25 mouse cellular contexts compared by ENCODE assay signal in genomic region chr8:108222091-108222490, GRCm38 (mm10).
A peak's percentile ranks its signal among the peaks of the same experiment; 100 is the strongest.
DNase-seq lines count a peak whose midpoint lies in the region; ATAC-seq lines count a peak whose summit lies in the region.
"Had no signal": no experiment of that assay in that cellular context is flagged by ENCODE, and none has a peak within 500 bp of the region (broad histone marks: within the 10 kb centered on the region; RNA-seq: fewer than 3 reads in every experiment).

No protein-coding gene starts in this region.

- H3K9ac ChIP-seq in midbrain, embryonic 14.5 days (replicated peaks; ENCODE audit: low read length), result no peak overlapping the region
- H3K9ac ChIP-seq in midbrain, embryonic 13.5 days (replicated peaks), result no peak overlapping the region
- H3K9ac ChIP-seq: embryonic facial prominence, embryonic 13.5 days; embryonic facial prominence, embryonic 15.5 days; forebrain, embryonic 12.5 days had no signal

- peaks cover 21% of the 10 kb centered on the region for H3K4me1 ChIP-seq in midbrain, embryonic 14.5 days (ENCODE audit: control insufficient read depth, insufficient read depth, low read length)
- peaks cover 24% of the 10 kb centered on the region for H3K4me1 ChIP-seq in midbrain, embryonic 13.5 days (replicated peaks)
- H3K4me1 ChIP-seq: embryonic facial prominence, embryonic 15.5 days had no signal

- peaks cover 5% of the 10 kb centered on the region; the same call in 1 of the 2 replicates for H3K9me3 ChIP-seq in midbrain, embryonic 14.5 days (ENCODE audit: control insufficient read depth, low read length)
- no peaks in the 10 kb centered on the region for H3K9me3 ChIP-seq in midbrain, embryonic 13.5 days
- H3K9me3 ChIP-seq: embryonic facial prominence, embryonic 13.5 days; embryonic facial prominence, embryonic 15.5 days; forebrain, embryonic 10.5 days; forebrain, embryonic 12.5 days had no signal

- H3K4me3 ChIP-seq in midbrain, embryonic 14.5 days (replicated peaks; ENCODE audit: low read depth, low read length), result no peak overlapping the region
- no peak overlapping the region for H3K4me3 ChIP-seq in midbrain, embryonic 13.5 days (replicated peaks)
- H3K4me3 ChIP-seq: embryonic facial prominence, embryonic 13.5 days; embryonic facial prominence, embryonic 15.5 days; erythroblast, embryonic 14.5 days; forebrain, embryonic 10.5 days; forebrain, embryonic 12.5 days had no signal

- ATAC-seq in midbrain, embryonic 14.5 days (ENCODE audit: low FRiP score, low TSS enrichment), result no peak
- no peak for ATAC-seq in midbrain, embryonic 13.5 days
- ATAC-seq: activated CD4-positive, CD25-positive, alpha-beta regulatory T cell, adult 4 months; forebrain, embryonic 14.5 days; forebrain, embryonic 16.5 days; Patski had no signal

- DNase-seq in midbrain, embryonic 14.5 days, result no peak
- DNase-seq in R1 (ENCODE audit: low read depth, low spot score), result peak; percentile 33
- DNase-seq in ovary, postnatal 36 days (ENCODE audit: low spot score), result no peak
- no peak for DNase-seq in ovary, postnatal 14 days (ENCODE audit: low spot score)
- DNase-seq: adrenal gland, adult 2 months; adrenal gland, postnatal 10 days; adrenal gland, postnatal 25 days; cerebellum, adult 11 months; cerebellum, adult 18-20 months; cerebellum, adult 8-10 months; cerebellum, adult 9-11 months; cerebellum, postnatal 14 days; cerebellum, postnatal 36 days; embryo, embryonic 11 days had no signal

- no peaks in the 10 kb centered on the region for H3K27me3 ChIP-seq in midbrain, embryonic 14.5 days (ENCODE audit: control insufficient read depth, insufficient read depth, low read length)
- peaks cover 8% of the 10 kb centered on the region for H3K27me3 ChIP-seq in midbrain, embryonic 13.5 days
- H3K27me3 ChIP-seq: embryonic facial prominence, embryonic 13.5 days; embryonic facial prominence, embryonic 15.5 days; forebrain, embryonic 12.5 days had no signal

- 64% methylated on average over 2 of the region's 2 CpGs for WGBS in midbrain, embryonic 14.5 days
- 73% methylated on average over 2 of the region's 2 CpGs for WGBS in midbrain, embryonic 13.5 days

- H3K27ac ChIP-seq in midbrain, embryonic 14.5 days (replicated peaks; ENCODE audit: low read depth, low read length), result 0 out of 2 replicates have a peak overlapping the region, but pooled peaks have one; percentile 37
- H3K27ac ChIP-seq in midbrain, embryonic 13.5 days, result no peak overlapping the region
- H3K27ac ChIP-seq: embryonic facial prominence, embryonic 13.5 days; embryonic facial prominence, embryonic 15.5 days; forebrain, embryonic 10.5 days; forebrain, embryonic 12.5 days had no signal

- H3K36me3 ChIP-seq in midbrain, embryonic 14.5 days (ENCODE audit: control insufficient read depth, insufficient read depth, low read length), result no peaks in the 10 kb centered on the region
- no peaks in the 10 kb centered on the region for H3K36me3 ChIP-seq in midbrain, embryonic 13.5 days
- H3K36me3 ChIP-seq: embryonic facial prominence, embryonic 13.5 days; embryonic facial prominence, embryonic 15.5 days; forebrain, embryonic 10.5 days; forebrain, embryonic 12.5 days; G1E had no signal

- no peak overlapping the region for H3K4me2 ChIP-seq in midbrain, embryonic 14.5 days (ENCODE audit: low read length)
- H3K4me2 ChIP-seq in midbrain, embryonic 13.5 days (replicated peaks), result no peak overlapping the region
- H3K4me2 ChIP-seq: embryonic facial prominence, embryonic 13.5 days; embryonic facial prominence, embryonic 15.5 days; forebrain, embryonic 12.5 days had no signal
